Mouse (Mus musculus) lung, embryonic 14.5 days (tissue): Measurements from ENCODE around the gene Sipa1l1. TPM values are rescaled to one million over a fixed set of nuclear protein-coding genes. Genes with fewer than 3 reads are reported as not detected.

ENCODE experiments used
- ATAC-seq: fragments of 200-750 bp; cut with Nextera tagmentation; 2 replicates; pipeline ENCODE4 v1.8.0; 2017; ENCODE audit warnings: mild to moderate bottlenecking, moderate TSS enrichment, moderate library complexity; ENCODE audit not compliant: insufficient read depth
- DNase-seq: peaks from one replicate; pipeline ENCODE4 v3.0.0-alpha.2; 2015
- H3K27ac ChIP-seq: fragments of 300-500 bp; sonication (generic); 2 replicates; pipeline ENCODE4 v1.5.1; 2014; ENCODE audit warnings: low read depth, mild to moderate bottlenecking, moderate library complexity
- H3K27me3 ChIP-seq: fragments of 300-500 bp; sonication (generic); 2 replicates; pipeline ENCODE4 v1.6.1; 2014; ENCODE audit warnings: low read length, control low read depth; ENCODE audit not compliant: insufficient read depth
- H3K36me3 ChIP-seq: fragments of 300-500 bp; sonication (generic); 2 replicates; pipeline ENCODE4 v1.6.1; 2014; ENCODE audit warnings: control low read depth; ENCODE audit not compliant: insufficient read depth
- H3K4me1 ChIP-seq: fragments of 300-500 bp; sonication (generic); 2 replicates; pipeline ENCODE4 v1.6.1; 2014; ENCODE audit warnings: antibody characterized with exemption, control low read depth; ENCODE audit not compliant: insufficient read depth
- H3K4me2 ChIP-seq: fragments of 300-500 bp; sonication (generic); 2 replicates; pipeline ENCODE4 v1.6.1; 2014; ENCODE audit warnings: mild to moderate bottlenecking
- H3K4me3 ChIP-seq: fragments of 300-500 bp; sonication (generic); 2 replicates; pipeline ENCODE4 v1.5.1; 2014; ENCODE audit warnings: low read depth, low read length
- H3K9ac ChIP-seq: fragments of 300-500 bp; sonication (generic); 2 replicates; pipeline ENCODE4 v1.6.1; 2014
- H3K9me3 ChIP-seq: fragments of 300-500 bp; sonication (generic); 2 replicates; pipeline ENCODE4 v1.6.1; 2016; ENCODE audit warnings: low read depth, low read length, control low read depth
- CTCF ChIP-seq: IDR thresholded peaks from 2 replicates; pipeline ENCODE4 v1.5.1; 2016; ENCODE audit warnings: antibody characterized with exemption, low read depth
- WGBS: fragments of 180-500 bp; shearing (Covaris S2); extraction: QIAGEN DNeasy Blood & Tissue Kit; methylation state at CpG from one replicate; pipeline ENCODE4 v1.1.7; 2014; 5-methylcytosine and 5-hydroxymethylcytosine counted together
- polyA plus RNA-seq: library from polyadenylated mRNA; unstranded; fragments of >200 nt; fragmentation: Nextera tagmentation; extraction: Ambion mirVana; gene quantifications from 2 replicates; pipeline ENCODE4 v1.2.1, GENCODE M21; 2014

Sipa1l1 gene
- polyA plus RNA-seq, 1 experiment from 2014 or later = 30.5 TPM

DNA sequence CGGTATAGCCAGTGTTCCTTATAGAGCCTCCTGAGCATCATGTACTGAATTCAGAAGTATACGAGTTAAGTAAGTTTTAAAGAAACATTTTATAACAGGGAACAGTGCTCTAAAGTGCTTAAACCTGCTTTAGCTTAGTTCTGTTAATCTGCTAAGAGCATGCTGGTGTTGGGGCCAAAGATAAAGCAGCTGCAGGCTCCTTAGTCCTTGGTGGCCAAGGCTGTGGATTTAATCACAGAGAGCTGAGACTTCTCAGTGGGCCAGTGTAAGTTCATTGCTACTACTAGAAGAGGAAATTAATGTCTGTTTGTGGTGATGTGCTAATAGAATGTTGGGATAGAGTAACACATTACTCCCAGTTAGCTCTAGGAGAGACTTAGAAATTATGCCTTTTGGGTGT, 27.1 kb downstream of the Sipa1l1 start:
- peaks cover 22% of the 10 kb centered on the region; the same call in 1 of the 2 replicates for H3K4me1 ChIP-seq
- H3K9ac ChIP-seq = no peak overlapping the region
- TF ChIP-seq CTCF = no peak
- no peak overlapping the region for H3K27ac ChIP-seq
- no peak overlapping the region for H3K4me3 ChIP-seq
- H3K9me3 ChIP-seq = no peaks in the 10 kb centered on the region
- no peaks in the 10 kb centered on the region for H3K27me3 ChIP-seq
- ATAC-seq (no peak), DNase-seq (no peak)
- WGBS = 80% methylated on average over 2 of the region's 2 CpGs
- H3K4me2 ChIP-seq = no peak overlapping the region
- H3K36me3 ChIP-seq = no peaks in the 10 kb centered on the region

DNA sequence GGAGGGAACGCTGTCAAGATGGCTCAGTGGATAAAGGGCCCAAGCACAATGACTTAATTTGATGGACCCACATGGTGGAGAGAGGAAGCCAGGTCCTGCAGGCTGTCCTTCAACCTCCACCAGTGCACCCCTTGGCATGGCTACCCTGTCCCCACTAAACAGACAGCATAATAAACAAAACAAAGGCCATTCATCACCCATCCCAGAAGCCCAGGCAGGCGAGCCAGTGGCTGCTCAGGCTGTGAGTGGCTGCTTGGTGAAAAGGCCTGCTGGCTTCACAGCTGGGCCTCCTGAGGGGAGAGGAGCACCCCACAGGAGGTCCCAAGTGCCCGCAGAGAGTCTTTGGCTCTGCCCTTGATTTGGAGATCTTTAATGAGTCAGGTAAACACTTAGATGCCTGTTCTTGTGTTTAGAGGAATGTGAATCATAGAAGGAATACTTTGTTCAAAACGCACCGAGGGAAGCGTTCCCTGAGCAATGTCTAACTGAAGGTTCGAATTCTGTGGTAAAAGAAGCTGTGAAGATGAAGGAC, 27.6 kb downstream of the Sipa1l1 start:
- Histone ChIP-seq H3K36me3 (no peaks in the 10 kb centered on the region), H3K9me3 (no peaks in the 10 kb centered on the region), H3K4me1 (peaks cover 22% of the 10 kb centered on the region; the same call in 1 of the 2 replicates), H3K27ac (no peak overlapping the region), H3K4me3 (no peak overlapping the region), H3K27me3 (no peaks in the 10 kb centered on the region), H3K4me2 (no peak overlapping the region), H3K9ac (no peak overlapping the region)
- ATAC-seq (no peak), DNase-seq (no peak)
- no peak for TF ChIP-seq CTCF
- 29% methylated on average over 7 of the region's 7 CpGs for WGBS

DNA sequence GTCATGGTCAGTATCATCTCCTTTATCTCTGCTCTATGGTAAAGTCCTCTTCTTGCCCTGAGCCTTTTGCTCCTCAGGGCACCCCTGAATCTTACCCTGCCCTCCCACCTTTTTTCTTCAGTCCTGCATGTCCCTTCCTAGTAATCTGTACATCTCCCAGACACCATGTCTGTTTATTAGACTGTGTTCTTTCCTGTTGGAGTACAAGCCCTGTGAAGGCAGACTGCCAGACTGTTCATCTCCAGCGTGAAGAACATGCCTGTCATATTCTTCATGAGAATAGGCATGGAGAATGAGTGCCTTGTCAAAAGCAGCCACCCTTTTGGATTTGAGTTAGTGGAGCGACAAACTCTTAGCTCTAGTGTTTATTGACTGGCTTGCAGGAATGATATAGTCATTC, 28.1 kb downstream of the Sipa1l1 start:
- Histone ChIP-seq H3K4me3 (no peak overlapping the region), H3K4me1 (peaks cover 20% of the 10 kb centered on the region; the same call in 1 of the 2 replicates), H3K9me3 (no peaks in the 10 kb centered on the region), H3K36me3 (no peaks in the 10 kb centered on the region), H3K27ac (no peak overlapping the region), H3K9ac (no peak overlapping the region), H3K27me3 (no peaks in the 10 kb centered on the region), H3K4me2 (no peak overlapping the region)
- peak; percentile 53 for DNase-seq
- no peak for TF ChIP-seq CTCF
- no peak for ATAC-seq
- WGBS = 34% methylated on average over 2 of the region's 2 CpGs

DNA sequence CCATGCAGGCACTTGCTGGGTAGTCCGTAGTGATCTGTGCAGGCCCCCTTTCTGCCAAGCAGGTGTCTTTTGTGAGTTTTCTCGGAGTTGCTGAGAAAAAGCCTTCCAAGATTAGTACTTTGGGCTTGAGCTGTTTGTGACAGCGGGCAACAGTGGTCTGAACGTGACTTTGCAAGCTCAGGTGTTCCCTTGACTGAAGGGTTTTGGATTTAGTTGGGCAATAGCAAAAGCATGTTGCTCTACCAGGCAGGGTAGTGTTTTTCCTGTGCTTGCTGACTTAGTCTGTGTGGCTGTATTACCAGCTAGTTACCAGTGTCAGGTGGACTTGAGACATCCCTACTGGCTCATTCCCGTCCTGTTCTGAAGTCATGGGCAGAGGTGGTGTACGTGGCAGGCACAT, 30.2 kb downstream of the Sipa1l1 start:
- no peaks in the 10 kb centered on the region for H3K9me3 ChIP-seq
- no peak for ATAC-seq
- 87% methylated on average over 6 of the region's 6 CpGs for WGBS
- no peak overlapping the region for H3K4me3 ChIP-seq
- no peak for TF ChIP-seq CTCF
- no peaks in the 10 kb centered on the region for H3K36me3 ChIP-seq
- peaks cover 14% of the 10 kb centered on the region; the same call in 1 of the 2 replicates for H3K4me1 ChIP-seq
- no peak overlapping the region for H3K27ac ChIP-seq
- DNase-seq = no peak
- H3K4me2 ChIP-seq = no peak overlapping the region
- H3K27me3 ChIP-seq = no peaks in the 10 kb centered on the region
- no peak overlapping the region for H3K9ac ChIP-seq

DNA sequence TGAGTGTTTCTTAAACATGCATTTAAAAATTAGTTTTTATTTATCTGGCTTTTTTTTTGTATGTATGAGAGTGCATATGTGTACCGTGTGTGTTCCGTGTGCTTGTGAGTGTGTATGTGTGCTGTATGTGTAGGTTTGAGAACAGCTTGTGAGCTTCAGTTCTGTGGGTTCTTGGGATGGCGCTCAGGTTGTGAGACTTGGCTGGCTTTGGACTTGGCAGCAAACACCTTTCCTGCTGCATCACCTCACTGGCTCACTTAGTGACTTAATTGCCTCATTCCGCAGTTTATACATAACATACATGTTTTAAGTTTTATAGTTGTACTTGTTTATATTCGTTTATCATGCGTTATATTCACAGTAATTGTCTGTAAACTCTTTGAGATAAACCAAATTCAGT, 35.0 kb downstream of the Sipa1l1 start:
- Histone ChIP-seq H3K4me1 (no peaks in the 10 kb centered on the region), H3K4me3 (no peak overlapping the region), H3K27ac (no peak overlapping the region), H3K27me3 (no peaks in the 10 kb centered on the region), H3K9ac (no peak overlapping the region), H3K4me2 (no peak overlapping the region), H3K9me3 (no peaks in the 10 kb centered on the region), H3K36me3 (no peaks in the 10 kb centered on the region)
- WGBS = 89% methylated on average over 6 of the region's 6 CpGs
- TF ChIP-seq CTCF = no peak
- DNase-seq = no peak
- no peak for ATAC-seq

DNA sequence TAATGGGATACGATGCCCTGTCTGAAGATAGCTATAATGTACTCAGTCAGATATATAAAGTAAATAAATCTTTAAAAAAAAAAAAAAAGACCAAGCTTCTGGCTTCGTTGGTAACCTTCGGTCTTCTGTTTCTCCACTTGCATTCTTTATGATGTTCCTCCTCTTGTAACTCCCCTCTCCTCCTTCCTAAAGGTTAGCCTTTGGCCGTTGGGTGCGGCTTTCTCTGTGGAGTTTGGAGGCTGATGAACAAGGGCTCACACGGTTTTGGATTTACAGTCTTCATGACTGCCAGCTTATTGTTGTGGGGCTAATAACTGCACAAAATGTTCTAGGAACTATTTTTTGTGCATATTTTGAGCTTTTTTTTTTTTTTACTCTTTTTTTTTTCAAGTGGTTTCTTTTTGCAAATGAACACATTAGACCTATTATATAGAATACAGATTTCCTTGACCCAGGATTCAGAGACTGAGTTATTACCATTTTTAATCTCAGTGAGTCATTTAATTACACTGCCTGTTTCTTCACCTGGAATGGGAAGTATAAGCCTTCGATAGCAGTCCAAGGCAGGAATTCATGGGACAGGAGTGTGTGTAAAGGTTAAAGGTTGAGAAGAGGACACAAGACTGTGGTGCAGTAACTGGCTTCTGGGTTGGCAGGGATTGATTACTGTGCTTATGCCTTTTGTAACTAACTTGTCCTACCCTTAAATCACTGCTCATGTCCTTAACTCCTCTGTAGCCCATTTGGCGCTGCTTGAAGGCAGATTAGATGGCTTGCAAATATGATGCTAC, 37.9 kb downstream of the Sipa1l1 start:
- TF ChIP-seq CTCF = no peak
- ATAC-seq = no peak
- Histone ChIP-seq H3K9me3 (no peaks in the 10 kb centered on the region), H3K4me1 (no peaks in the 10 kb centered on the region), H3K9ac (no peak overlapping the region), H3K4me3 (no peak overlapping the region), H3K4me2 (no peak overlapping the region), H3K27me3 (no peaks in the 10 kb centered on the region), H3K36me3 (no peaks in the 10 kb centered on the region), H3K27ac (no peak overlapping the region)
- WGBS = 79% methylated on average over 8 of the region's 8 CpGs
- DNase-seq = no peak

DNA sequence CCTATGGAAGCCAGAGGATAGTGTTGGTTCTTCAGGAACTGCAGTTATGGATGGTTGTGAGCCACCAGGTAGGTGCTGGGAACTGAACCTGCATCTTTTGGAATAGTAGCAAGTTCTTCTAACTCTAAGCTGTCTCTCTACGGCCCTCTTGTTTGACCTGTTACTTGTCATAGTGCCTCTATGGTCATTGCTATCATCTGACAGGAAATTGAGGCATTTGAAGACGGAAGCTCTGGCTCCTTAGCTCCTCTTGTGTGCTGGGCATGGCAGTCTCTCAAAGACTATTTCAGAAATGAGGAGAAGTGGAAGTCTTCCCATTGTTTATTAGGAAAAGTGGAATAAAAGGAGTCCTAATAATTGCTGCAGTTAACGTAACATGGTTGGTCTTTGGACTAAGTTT, 38.9 kb downstream of the Sipa1l1 start:
- ATAC-seq (no peak), DNase-seq (no peak)
- H3K4me2 ChIP-seq = no peak overlapping the region

More for the DNA sequence above, 38.9 kb downstream of the Sipa1l1 start:
- Histone ChIP-seq H3K36me3 (no peaks in the 10 kb centered on the region), H3K4me1 (no peaks in the 10 kb centered on the region), H3K27me3 (no peaks in the 10 kb centered on the region), H3K4me3 (no peak overlapping the region), H3K9me3 (no peaks in the 10 kb centered on the region), H3K9ac (no peak overlapping the region), H3K27ac (no peak overlapping the region)
- no peak for TF ChIP-seq CTCF
- 79% methylated on average over 3 of the region's 3 CpGs for WGBS
